Mouse (Mus musculus) embryo, embryonic 10.5 days (tissue): ENCODE measurements at regions not wholly inside any gene's neighbourhood (a gene's known extent, or its start where the extent isn't known, plus 50 kb on each side); places are given as distances from the start of the nearest gene placed in this dataset.

Source experiments
- DNase-seq: peaks from one replicate; pipeline ENCODE4 v3.0.0-alpha.2; 2015; ENCODE audit warnings: low spot score

DNA sequence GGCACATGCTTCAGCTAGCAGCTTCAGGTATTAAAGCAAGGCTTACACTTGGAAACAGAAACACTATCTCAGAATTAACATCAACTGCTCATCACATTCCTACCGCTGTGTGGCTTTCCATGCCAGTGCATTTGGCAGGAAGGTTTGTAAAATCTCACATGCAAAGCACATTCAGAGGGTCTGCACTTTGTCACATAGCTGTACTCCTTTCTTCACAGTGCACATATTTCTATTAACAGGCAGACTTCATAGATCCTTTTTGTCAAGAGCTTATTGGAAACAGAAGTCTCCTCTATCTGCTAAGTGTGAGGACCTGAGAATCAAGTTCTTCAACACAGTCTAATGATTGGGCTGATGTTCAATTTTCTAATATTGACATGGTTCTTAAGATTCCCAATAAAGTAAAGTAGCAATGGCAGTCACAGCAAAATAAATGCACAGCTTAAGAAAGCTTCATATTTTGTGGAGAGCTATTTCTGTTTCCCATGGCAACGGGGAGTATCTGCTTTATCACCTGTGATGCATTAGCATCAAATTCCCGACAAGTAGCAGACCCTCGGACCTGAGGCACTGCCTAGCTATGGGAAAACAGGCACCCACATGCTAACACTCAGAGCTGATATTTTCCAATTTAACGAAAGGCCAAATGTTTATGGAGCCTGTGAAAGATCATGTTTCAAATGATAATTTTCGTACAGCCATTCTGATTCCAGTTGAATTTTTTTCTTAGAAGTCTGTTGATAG is 876.8 kb upstream of the Igfbp7 start:
- peak; percentile 23 for DNase-seq

DNA sequence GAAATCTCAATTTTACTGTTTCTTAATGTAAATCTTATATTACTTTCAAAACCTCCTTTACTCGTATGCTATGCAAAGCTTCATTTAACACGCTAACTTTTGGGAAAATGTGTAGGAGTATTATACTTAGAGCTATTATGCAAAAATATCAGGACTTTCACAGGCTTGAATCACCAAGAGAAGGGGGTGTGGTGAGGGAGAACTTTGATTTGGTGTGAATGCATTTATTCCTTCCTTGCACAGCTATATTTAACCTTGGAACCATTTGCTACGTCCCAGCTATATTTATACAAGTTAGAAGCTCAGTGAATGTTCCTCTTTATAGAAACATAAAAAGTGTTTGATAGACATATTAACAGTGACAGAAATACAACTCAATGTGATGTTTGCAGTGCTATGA is 843.6 kb upstream of the Igfbp7 start:
- no peak for DNase-seq

DNA sequence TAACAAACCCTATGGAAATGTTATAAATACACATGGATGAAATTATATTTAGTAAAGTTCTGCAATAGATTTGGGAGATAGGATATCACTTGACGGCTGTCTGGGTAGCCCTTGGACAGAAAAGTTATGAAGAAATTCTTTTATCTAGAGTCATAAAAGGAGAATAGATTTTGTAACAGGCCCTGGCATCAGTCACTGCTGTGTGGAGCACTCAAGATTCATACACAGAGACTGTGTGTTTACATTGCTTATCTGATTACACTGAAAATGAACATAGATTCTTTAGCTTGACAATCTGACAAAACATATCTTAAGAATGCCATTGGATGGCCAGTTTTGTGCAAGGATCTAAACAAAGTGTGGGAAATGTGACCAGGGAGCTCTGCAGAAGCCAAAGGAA is 805.9 kb upstream of the Igfbp7 start:
- no peak for DNase-seq
